Mouse (Mus musculus) forebrain, embryonic 15.5 days (tissue): ENCODE measurements around the gene Pde9a. TPM values are rescaled to one million over a fixed set of nuclear protein-coding genes. Genes with fewer than 3 reads are reported as not detected.

ENCODE experiments used
- ATAC-seq: fragments of 200-750 bp; cut with Nextera tagmentation; replicated peaks from 2 replicates; pipeline ENCODE4 v1.8.0; 2017; ENCODE audit warnings: mild to moderate bottlenecking, moderate TSS enrichment, moderate library complexity
- H3K27ac ChIP-seq: fragments of 300-500 bp; sonication (generic); replicated peaks from 2 replicates; pipeline ENCODE4 v1.5.1; 2015; ENCODE audit warnings: mild to moderate bottlenecking, inconsistent platforms
- H3K27me3 ChIP-seq: fragments of 300-500 bp; sonication (generic); 2 replicates; pipeline ENCODE4 v1.6.1; 2015; ENCODE audit warnings: inconsistent platforms
- H3K36me3 ChIP-seq: fragments of 300-500 bp; sonication (generic); 2 replicates; pipeline ENCODE4 v1.6.1; 2015; ENCODE audit warnings: mild to moderate bottlenecking, inconsistent platforms
- H3K4me1 ChIP-seq: fragments of 300-500 bp; sonication (generic); 2 replicates; pipeline ENCODE4 v1.6.1; 2015; ENCODE audit warnings: inconsistent platforms
- H3K4me2 ChIP-seq: fragments of 300-500 bp; sonication (generic); replicated peaks from 2 replicates; pipeline ENCODE4 v1.6.1; 2015; ENCODE audit warnings: mild to moderate bottlenecking, inconsistent platforms
- H3K4me3 ChIP-seq: fragments of 300-500 bp; sonication (generic); 2 replicates; pipeline ENCODE4 v1.5.1; 2015; ENCODE audit warnings: mild to moderate bottlenecking, inconsistent platforms
- H3K9ac ChIP-seq: fragments of 300-500 bp; sonication (generic); replicated peaks from 2 replicates; pipeline ENCODE4 v1.6.1; 2015; ENCODE audit warnings: mild to moderate bottlenecking, inconsistent platforms
- H3K9me3 ChIP-seq: fragments of 300-500 bp; sonication (generic); 2 replicates; pipeline ENCODE4 v1.6.1; 2016; ENCODE audit warnings: inconsistent platforms
- WGBS: fragments of 180-500 bp; shearing (Covaris S2); methylation state at CpG from one replicate; pipeline ENCODE4 v1.1.7; 2015; ENCODE audit warnings: mixed read lengths; 5-methylcytosine and 5-hydroxymethylcytosine counted together
- polyA plus RNA-seq: library from polyadenylated mRNA; unstranded; fragments of >200 nt; fragmentation: Nextera tagmentation; extraction: Ambion mirVana; gene quantifications from 2 replicates; pipeline ENCODE4 v1.2.1, GENCODE M21; 2015

Gene Pde9a
- polyA plus RNA-seq, 1 experiment from 2014 or later: 59.6 TPM

DNA sequence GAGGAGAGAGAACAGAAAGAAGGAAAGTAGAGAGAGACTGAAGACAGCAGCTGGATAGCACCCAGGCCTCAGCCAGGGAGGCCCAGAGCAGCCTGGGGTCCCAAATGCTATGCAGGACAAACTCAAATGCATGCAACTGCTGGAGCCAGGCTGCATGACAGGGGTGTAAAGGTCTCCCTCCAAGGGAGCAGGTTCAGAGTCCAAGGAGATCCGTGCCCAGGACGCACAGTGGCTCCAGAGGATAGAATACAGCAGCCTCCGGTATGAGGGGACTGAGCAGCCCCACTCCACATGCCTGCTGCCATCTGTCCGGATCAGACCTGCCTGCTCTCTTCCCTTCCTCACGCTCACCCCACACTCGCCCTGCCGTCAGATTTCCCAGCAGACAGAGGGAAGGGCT is 120.3 kb downstream of the Pde9a start:
- H3K36me3 ChIP-seq: peaks cover 50% of the 10 kb centered on the region
- H3K4me2 ChIP-seq: no peak overlapping the region
- no peak overlapping the region for H3K9ac ChIP-seq
- H3K9me3 ChIP-seq: no peaks in the 10 kb centered on the region
- ATAC-seq: no peak
- 88% methylated on average over 7 of the region's 7 CpGs for WGBS
- no peak overlapping the region for H3K4me3 ChIP-seq
- peaks cover 3% of the 10 kb centered on the region for H3K4me1 ChIP-seq
- no peaks in the 10 kb centered on the region for H3K27me3 ChIP-seq
- no peak overlapping the region for H3K27ac ChIP-seq

DNA sequence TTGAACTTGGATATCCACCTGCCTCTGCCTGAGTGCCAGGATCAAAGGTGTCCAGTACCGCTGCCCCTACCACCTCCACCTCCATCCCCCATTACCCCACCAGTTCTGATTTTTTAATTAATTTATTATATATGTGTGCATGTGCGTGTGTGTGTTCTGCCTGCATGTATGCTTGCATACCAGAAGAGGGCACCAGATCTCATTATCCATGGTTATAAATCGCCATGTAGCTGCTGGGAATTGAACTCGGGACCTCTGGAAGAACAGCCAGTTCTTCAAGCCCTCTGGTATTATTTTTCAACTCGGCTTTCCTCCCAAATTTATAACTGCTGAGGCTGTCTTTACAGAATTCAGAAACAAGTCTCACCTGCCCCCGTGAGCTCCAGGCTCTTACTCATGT is 124.9 kb downstream of the Pde9a start:
- no peak for ATAC-seq
- Histone ChIP-seq H3K36me3 (peaks cover 23% of the 10 kb centered on the region), H3K9me3 (no peaks in the 10 kb centered on the region), H3K4me3 (peak overlapping the region; percentile 77), H3K4me1 (peaks cover 13% of the 10 kb centered on the region), H3K27me3 (no peaks in the 10 kb centered on the region), H3K4me2 (peak overlapping the region; percentile 80; the same call in 1 of the 2 replicates), H3K9ac (no peak overlapping the region), H3K27ac (no peak overlapping the region)
- 93% methylated on average over 6 of the region's 6 CpGs for WGBS

DNA sequence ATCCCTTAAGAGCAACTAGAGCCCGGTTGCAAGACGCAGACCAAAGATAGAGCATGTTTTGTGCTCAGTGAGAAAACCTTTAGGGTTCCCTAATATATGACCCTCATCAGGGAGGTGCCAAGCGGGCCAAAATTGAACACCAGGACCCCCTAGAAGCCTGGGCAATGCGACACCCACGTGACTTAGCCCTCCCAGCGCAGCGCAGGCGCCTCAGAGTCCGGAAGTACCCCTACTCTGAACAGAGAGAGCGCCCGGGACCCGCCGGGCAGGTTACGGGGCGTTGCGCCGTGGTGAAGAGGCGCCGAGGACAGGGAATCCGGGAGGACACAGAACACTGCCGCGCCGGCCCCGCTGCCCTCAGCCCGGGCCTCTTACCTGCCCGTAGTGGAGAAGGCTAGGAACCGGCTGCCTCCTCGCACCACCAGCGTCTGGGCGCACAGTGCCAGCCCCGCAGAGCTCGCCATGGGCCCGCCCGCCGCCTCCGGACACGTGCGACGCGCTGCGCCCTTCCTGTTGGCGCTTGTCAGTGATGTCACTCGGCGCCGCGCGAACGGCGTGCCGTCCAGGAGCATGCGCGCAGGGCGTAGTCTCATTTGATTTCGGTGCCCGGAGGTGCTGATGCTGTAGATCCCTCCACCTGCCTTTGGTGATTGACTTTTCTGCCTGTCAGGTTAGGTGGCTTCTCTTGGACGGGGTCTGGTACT is 125.9 kb downstream of the Pde9a start:
- no peaks in the 10 kb centered on the region for H3K27me3 ChIP-seq
- peak; percentile 98 for ATAC-seq
- no peaks in the 10 kb centered on the region for H3K9me3 ChIP-seq
- H3K4me3 ChIP-seq: peak overlapping the region; percentile 77
- H3K27ac ChIP-seq: peak overlapping the region; percentile 88
- peak overlapping the region; percentile 66 for H3K9ac ChIP-seq
- peaks cover 13% of the 10 kb centered on the region for H3K4me1 ChIP-seq
- H3K36me3 ChIP-seq: peaks cover 20% of the 10 kb centered on the region
- peak overlapping the region; percentile 80 for H3K4me2 ChIP-seq
- WGBS: under 1% methylated on average over 56 of the region's 56 CpGs

DNA sequence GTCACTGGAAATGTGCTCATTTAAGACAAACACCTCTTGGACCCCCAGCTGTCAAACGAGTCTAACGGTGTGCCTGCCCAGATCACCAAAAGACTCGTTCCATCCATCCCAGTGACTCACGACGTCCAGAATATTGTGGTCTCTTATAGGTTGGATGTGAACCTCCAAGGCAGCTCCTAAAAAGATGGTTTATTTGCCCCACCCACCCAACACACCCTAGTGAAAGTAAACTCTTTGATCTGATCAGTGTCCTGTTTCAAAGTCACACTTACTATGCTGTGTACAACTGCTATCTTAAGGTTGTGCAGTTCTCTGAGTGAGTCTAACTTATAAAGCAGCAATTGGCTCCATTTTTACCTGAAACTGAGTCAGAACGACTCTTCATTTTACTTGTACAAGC is 126.6 kb downstream of the Pde9a start:
- Histone ChIP-seq H3K27ac (peak overlapping the region; percentile 88), H3K4me2 (peak overlapping the region; percentile 80), H3K9ac (peak overlapping the region; percentile 66), H3K27me3 (no peaks in the 10 kb centered on the region), H3K9me3 (no peaks in the 10 kb centered on the region), H3K36me3 (peaks cover 13% of the 10 kb centered on the region), H3K4me1 (peaks cover 13% of the 10 kb centered on the region), H3K4me3 (peak overlapping the region; percentile 77)
- peak; percentile 23 for ATAC-seq
- WGBS: 19% methylated on average over 6 of the region's 6 CpGs

DNA sequence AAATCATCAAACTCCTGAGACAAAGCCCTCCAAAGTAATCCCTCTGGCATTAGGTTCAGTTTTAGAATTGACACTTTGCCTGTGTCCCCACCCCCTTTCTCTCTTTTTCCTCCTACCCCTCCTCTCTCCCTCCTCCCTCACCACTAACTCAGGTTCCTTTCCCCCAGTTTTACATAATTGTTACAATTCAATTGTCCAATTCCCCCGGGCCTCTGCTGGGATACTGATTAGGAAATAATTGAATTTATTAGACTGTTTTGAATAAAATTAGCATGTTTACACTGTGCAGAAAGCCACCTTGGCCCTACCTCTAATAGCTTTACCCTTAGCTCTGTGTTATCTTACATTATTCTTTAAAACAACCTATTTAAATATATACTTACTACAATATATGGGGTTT is 128.7 kb downstream of the Pde9a start:
- Histone ChIP-seq H3K4me2 (no peak overlapping the region), H3K36me3 (peaks cover 2% of the 10 kb centered on the region; the same call in 1 of the 2 replicates), H3K4me3 (no peak overlapping the region), H3K9ac (no peak overlapping the region), H3K27ac (no peak overlapping the region), H3K9me3 (no peaks in the 10 kb centered on the region), H3K4me1 (peaks cover 16% of the 10 kb centered on the region), H3K27me3 (no peaks in the 10 kb centered on the region)
- 50% methylated on average over 1 of the region's 1 CpGs for WGBS
- no peak for ATAC-seq

DNA sequence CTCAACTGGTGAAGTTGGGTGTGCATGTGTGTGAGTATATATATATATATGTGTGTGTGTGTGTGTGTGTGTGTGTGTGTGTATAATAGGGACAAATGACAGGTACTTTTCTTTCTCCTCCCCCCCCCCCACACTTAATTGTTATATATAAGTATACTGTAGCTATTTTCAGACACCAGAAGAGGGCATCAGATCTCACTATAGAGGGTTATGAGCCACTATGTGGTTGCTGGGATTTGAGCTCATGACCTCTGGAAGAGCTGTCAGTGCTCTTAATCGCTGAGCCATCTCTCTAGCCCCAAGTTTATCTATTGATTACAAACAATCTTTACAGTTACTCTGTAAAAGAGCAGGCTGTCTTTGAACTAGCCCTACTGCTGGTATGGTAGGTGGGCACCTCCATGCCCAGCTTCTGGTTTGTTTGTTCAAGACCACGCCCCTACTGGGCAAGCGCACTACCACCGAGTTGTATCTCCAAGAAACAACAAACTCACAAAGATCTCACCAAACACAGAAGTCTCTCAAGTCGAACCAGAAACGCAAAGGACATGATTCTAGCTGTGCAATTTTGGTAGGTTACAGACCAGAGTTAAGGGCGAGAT is 133.4 kb downstream of the Pde9a start:
- Histone ChIP-seq H3K4me2 (peak overlapping the region; percentile 57), H3K9me3 (no peaks in the 10 kb centered on the region), H3K27ac (peak overlapping the region; percentile 51; the same call in 1 of the 2 replicates), H3K36me3 (peaks cover 7% of the 10 kb centered on the region), H3K4me3 (peak overlapping the region; percentile 69), H3K4me1 (peaks cover 30% of the 10 kb centered on the region), H3K9ac (no peak overlapping the region), H3K27me3 (no peaks in the 10 kb centered on the region)
- WGBS: 4% methylated on average over 7 of the region's 7 CpGs
- peak; percentile 75 for ATAC-seq

DNA sequence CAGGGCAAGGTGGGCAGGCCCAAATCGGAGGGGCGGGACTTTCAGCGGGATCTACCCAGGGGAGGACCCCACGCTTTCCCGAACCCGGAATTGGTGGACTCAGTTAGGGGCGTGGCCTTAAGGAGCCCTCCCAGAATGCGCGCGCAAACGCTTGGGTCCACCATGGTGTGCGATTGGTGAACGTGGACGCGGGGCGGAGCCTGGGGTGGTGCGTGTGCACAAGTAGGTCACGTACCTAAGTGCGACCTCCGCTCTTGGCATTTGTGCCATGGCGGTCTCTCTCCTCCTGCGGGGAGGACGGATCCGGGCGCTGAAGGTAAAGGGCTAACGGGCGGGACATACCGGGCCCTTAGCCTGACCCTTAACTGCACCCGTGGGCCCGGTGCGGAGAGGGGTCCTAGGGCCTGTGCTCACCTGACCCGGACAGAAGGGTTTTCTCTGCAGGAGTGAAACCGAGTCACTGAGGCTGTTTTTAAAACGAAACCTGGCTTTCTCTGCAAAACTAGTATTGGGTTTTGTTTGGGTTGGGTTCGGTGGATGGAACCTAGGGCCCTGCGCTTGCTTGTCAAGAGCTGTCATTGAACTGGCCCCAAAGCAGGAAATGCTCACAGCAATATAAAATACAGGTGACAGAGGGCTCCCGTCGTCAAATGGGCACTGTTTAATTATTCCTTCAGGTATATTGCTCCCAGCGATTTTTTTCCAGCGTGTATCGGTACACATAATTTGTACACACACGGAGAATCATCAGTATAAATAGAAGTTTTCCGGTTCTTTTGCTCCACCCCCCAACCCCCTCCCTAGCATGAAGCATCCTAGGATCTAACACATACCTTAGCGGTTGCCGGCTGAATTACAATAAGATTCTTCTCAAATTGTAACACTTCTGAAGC is 134.2 kb downstream of the Pde9a start, which contains the start of the genes Wdr4 and Ndufv3:
TSS of gene Wdr4 (minus strand) at position 35 of the 893 bp plus-strand sequence.
TSS of gene Ndufv3 (plus strand) at position 170 of the 893 bp plus-strand sequence.
- H3K4me3 ChIP-seq: peak within 1 kb of the TSS; percentile 69
- ATAC-seq: peak; percentile 96
- peak within 1 kb of the TSS; percentile 66 for H3K9ac ChIP-seq
- no peaks in the 10 kb centered on the region for H3K9me3 ChIP-seq
- peak within 1 kb of the TSS; percentile 57 for H3K4me2 ChIP-seq
- WGBS: under 1% methylated on average over 45 of the region's 45 CpGs
- peak within 1 kb of the TSS; percentile 85 for H3K27ac ChIP-seq
- no peaks in the 10 kb centered on the region for H3K27me3 ChIP-seq
- peaks cover 30% of the 10 kb centered on the region for H3K4me1 ChIP-seq
- H3K36me3 ChIP-seq: peaks cover 7% of the 10 kb centered on the region

DNA sequence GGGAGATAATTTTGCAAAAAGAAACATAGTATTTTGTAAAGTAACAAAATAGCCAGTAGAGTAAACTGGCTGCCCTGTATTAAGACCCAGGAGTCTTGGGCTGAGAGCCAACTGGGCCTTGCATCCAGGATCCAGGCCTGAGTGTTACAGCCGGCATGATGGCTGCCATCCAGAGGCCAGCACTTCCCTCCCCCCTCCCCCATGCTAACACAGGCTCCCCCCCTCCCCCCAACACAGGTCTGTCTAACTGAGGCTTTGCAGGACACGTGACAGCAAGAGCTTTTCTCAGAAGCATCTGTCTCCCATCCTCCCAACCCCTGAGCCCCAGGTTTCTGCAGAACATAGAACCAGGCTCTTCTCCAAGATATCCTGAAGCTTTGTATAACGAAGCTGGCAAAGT is 134.9 kb downstream of the Pde9a start:
- Histone ChIP-seq H3K27ac (peak overlapping the region; percentile 85), H3K9ac (peak overlapping the region; percentile 66; the same call in 1 of the 2 replicates), H3K4me1 (peaks cover 30% of the 10 kb centered on the region), H3K36me3 (peaks cover 7% of the 10 kb centered on the region), H3K27me3 (no peaks in the 10 kb centered on the region), H3K4me2 (peak overlapping the region; percentile 57), H3K4me3 (peak overlapping the region; percentile 69), H3K9me3 (no peaks in the 10 kb centered on the region)
- WGBS: 14% methylated on average over 3 of the region's 3 CpGs
- no peak for ATAC-seq

DNA sequence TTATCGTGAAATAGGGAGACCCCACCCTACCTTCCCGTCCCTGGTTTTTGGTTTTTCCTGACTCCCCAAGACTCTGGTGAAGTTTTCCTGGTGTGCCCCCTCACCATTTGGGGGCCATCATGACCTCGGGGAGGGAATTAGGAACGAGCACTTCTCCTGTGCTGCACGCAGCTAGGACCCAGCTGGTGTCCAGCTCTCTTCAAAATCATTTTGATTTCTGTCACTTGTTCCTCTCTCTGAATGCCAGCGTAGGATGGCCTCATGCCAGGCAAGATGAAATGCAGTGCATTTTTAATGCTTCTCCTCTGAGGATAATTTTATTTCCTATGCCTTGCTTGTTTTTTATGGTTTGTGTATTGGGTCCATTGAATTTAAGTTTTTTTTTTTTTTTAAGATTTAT is 135.9 kb downstream of the Pde9a start:
- no peak overlapping the region for H3K4me3 ChIP-seq
- peaks cover 12% of the 10 kb centered on the region for H3K36me3 ChIP-seq
- H3K4me1 ChIP-seq: peaks cover 30% of the 10 kb centered on the region
- peak overlapping the region; percentile 85 for H3K27ac ChIP-seq
- H3K4me2 ChIP-seq: no peak overlapping the region
- H3K9ac ChIP-seq: no peak overlapping the region
- no peaks in the 10 kb centered on the region for H3K27me3 ChIP-seq
- H3K9me3 ChIP-seq: no peaks in the 10 kb centered on the region
- WGBS: 71% methylated on average over 6 of the region's 6 CpGs
- ATAC-seq: no peak

DNA sequence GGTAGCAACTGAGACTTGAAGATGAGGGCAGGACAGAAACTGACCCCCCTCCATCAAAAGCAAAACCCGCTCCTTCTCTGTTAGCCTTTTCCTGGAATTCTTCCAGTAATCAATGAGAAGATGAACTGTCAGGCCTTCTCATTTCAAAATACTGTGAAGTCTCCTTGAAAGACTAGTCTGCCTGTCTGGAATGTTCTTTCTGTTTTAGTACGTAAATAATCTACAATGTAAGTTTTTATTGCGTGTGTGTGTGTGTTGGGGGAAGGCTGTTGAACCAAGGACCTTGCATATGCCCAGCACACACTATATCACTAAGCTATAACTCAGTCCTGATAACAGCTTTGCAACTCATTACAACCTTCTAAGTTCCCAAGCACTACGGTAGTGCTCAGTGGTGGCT is 139.1 kb downstream of the Pde9a start:
- Histone ChIP-seq H3K27ac (no peak overlapping the region), H3K9ac (no peak overlapping the region), H3K4me2 (no peak overlapping the region), H3K4me3 (no peak overlapping the region), H3K27me3 (no peaks in the 10 kb centered on the region), H3K36me3 (peaks cover 23% of the 10 kb centered on the region), H3K9me3 (no peaks in the 10 kb centered on the region), H3K4me1 (peaks cover 30% of the 10 kb centered on the region)
- ATAC-seq: no peak
- 92% methylated on average over 4 of the region's 4 CpGs for WGBS

DNA sequence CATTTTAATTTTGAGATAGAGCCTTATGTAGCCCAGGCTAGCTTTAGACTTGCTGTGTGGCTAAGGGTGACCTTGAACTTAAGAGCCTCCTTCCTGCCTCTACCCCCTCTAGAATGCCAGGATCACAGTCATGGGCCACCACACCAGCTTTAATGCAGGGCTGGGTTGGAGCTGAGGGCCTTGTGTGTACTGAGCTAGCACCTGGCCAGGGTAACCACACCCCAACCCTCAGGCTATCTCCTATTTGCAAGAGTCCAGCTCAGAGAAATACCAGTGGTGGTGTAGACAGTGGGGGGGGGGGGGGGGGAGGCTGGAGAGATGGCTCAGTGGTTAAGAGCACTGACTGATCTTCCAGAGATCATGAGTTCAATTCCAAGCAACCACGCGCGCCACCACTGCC is 139.8 kb downstream of the Pde9a start:
- WGBS: 97% methylated on average over 3 of the region's 3 CpGs
- Histone ChIP-seq H3K27ac (no peak overlapping the region), H3K4me2 (no peak overlapping the region), H3K4me3 (no peak overlapping the region), H3K27me3 (no peaks in the 10 kb centered on the region), H3K36me3 (peaks cover 23% of the 10 kb centered on the region), H3K9ac (no peak overlapping the region), H3K9me3 (no peaks in the 10 kb centered on the region), H3K4me1 (peaks cover 25% of the 10 kb centered on the region)
- ATAC-seq: no peak
